Mouse (Mus musculus) kidney, embryonic 14.5 days (tissue): ENCODE measurements around the gene Nsmce3. TPM values are rescaled to one million over a fixed set of nuclear protein-coding genes. Genes with fewer than 3 reads are reported as not detected.

Source experiments
- ATAC-seq: fragments of 200-750 bp; cut with Nextera tagmentation; 2 replicates; pipeline ENCODE4 v1.8.0; 2017; ENCODE audit warnings: moderate number of reproducible peaks, mild to moderate bottlenecking, moderate TSS enrichment, moderate library complexity; ENCODE audit not compliant: low FRiP score, low TSS enrichment
- H3K27ac ChIP-seq: fragments of 300-500 bp; sonication (generic); 2 replicates; pipeline ENCODE4 v1.5.1; 2014; ENCODE audit warnings: low read depth, mild to moderate bottlenecking, low read length, moderate library complexity, mixed read lengths
- H3K27me3 ChIP-seq: fragments of 300-500 bp; sonication (generic); 2 replicates; pipeline ENCODE4 v1.6.1; 2014; ENCODE audit warnings: mild to moderate bottlenecking, low read length; ENCODE audit not compliant: control insufficient read depth, insufficient read depth
- H3K36me3 ChIP-seq: fragments of 300-500 bp; sonication (generic); 2 replicates; pipeline ENCODE4 v1.6.1; 2014; ENCODE audit warnings: low read length, mixed read lengths; ENCODE audit not compliant: control insufficient read depth, insufficient read depth
- H3K4me1 ChIP-seq: fragments of 300-500 bp; sonication (generic); 2 replicates; pipeline ENCODE4 v1.6.1; 2014; ENCODE audit warnings: low read length, mixed read lengths; ENCODE audit not compliant: control insufficient read depth, insufficient read depth
- H3K4me2 ChIP-seq: fragments of 300-500 bp; sonication (generic); replicated peaks from 2 replicates; pipeline ENCODE4 v1.6.1; 2014; ENCODE audit warnings: low read depth, mild to moderate bottlenecking, low read length
- H3K4me3 ChIP-seq: fragments of 300-500 bp; sonication (generic); 2 replicates; pipeline ENCODE4 v1.5.1; 2014; ENCODE audit warnings: mild to moderate bottlenecking, low read length
- H3K9ac ChIP-seq: fragments of 300-500 bp; sonication (generic); 2 replicates; pipeline ENCODE4 v1.6.1; 2014; ENCODE audit warnings: low read depth, mild to moderate bottlenecking, low read length, moderate library complexity
- H3K9me3 ChIP-seq: fragments of 300-500 bp; sonication (generic); 2 replicates; pipeline ENCODE4 v1.6.1; 2016; ENCODE audit warnings: low read length; ENCODE audit not compliant: control insufficient read depth
- WGBS: fragments of 180-500 bp; shearing (Covaris S2); extraction: QIAGEN DNeasy Blood & Tissue Kit; methylation state at CpG from one replicate; pipeline ENCODE4 v1.1.7; 2014; 5-methylcytosine and 5-hydroxymethylcytosine counted together
- polyA plus RNA-seq: library from polyadenylated mRNA; unstranded; fragments of >200 nt; fragmentation: Nextera tagmentation; extraction: Ambion mirVana; gene quantifications from 2 replicates; pipeline ENCODE4 v1.2.1, GENCODE M21; 2014

The Nsmce3 gene
- polyA plus RNA-seq, result 11.2 and 12.7 TPM in 2 replicates

GRCm38 (mm10) chr7:64872743-64873241 lies at the start of gene Nsmce3:
Gene Nsmce3 (minus strand): TSS chr7:64872997.
- Histone ChIP-seq H3K4me2 (peak within 1 kb of the TSS; percentile 85), H3K27ac (peak within 1 kb of the TSS; percentile 84), H3K9me3 (no peaks in the 10 kb centered on the region), H3K9ac (peak within 1 kb of the TSS; percentile 88), H3K27me3 (no peaks in the 10 kb centered on the region), H3K4me1 (peaks cover 10% of the 10 kb centered on the region), H3K4me3 (peak within 1 kb of the TSS; percentile 86), H3K36me3 (no peaks in the 10 kb centered on the region)
- ATAC-seq, result peak; percentile 97
- WGBS, result under 1% methylated on average over 54 of the region's 57 CpGs

- Histone ChIP-seq H3K36me3 (no peaks in the 10 kb centered on the region), H3K9me3 (no peaks in the 10 kb centered on the region), H3K9ac (no peak overlapping the region), H3K4me1 (no peaks in the 10 kb centered on the region), H3K27ac (no peak overlapping the region), H3K27me3 (no peaks in the 10 kb centered on the region), H3K4me2 (no peak overlapping the region), H3K4me3 (no peak overlapping the region)
- no peak for ATAC-seq
- 87% methylated on average over 13 of the region's 13 CpGs for WGBS
These were observed 48.4 kb upstream of the Nsmce3 start for GRCm38 (mm10) chr7:64921189-64921588.

- Histone ChIP-seq H3K27ac (no peak overlapping the region), H3K4me2 (no peak overlapping the region), H3K4me1 (no peaks in the 10 kb centered on the region), H3K27me3 (no peaks in the 10 kb centered on the region), H3K36me3 (no peaks in the 10 kb centered on the region), H3K9ac (no peak overlapping the region), H3K4me3 (no peak overlapping the region), H3K9me3 (no peaks in the 10 kb centered on the region)
- 89% methylated on average over 5 of the region's 5 CpGs for WGBS
- ATAC-seq, result no peak
These were observed 47.9 kb upstream of the Nsmce3 start for GRCm38 (mm10) chr7:64920735-64921134.

- no peaks in the 10 kb centered on the region for H3K9me3 ChIP-seq
- H3K27me3 ChIP-seq, result no peaks in the 10 kb centered on the region
- no peak overlapping the region for H3K4me2 ChIP-seq
- ATAC-seq, result no peak
- no peak overlapping the region for H3K27ac ChIP-seq
- no peaks in the 10 kb centered on the region for H3K4me1 ChIP-seq
- H3K36me3 ChIP-seq, result no peaks in the 10 kb centered on the region
- H3K4me3 ChIP-seq, result no peak overlapping the region
- no peak overlapping the region for H3K9ac ChIP-seq
- 26% methylated on average over 7 of the region's 7 CpGs for WGBS
These were observed 43.9 kb upstream of the Nsmce3 start for GRCm38 (mm10) chr7:64916654-64917053.

GRCm38 (mm10) chr7:64915121-64915520 lies 42.3 kb upstream of the Nsmce3 start:
- Histone ChIP-seq H3K4me1 (no peaks in the 10 kb centered on the region), H3K9me3 (no peaks in the 10 kb centered on the region), H3K9ac (no peak overlapping the region), H3K36me3 (no peaks in the 10 kb centered on the region), H3K4me2 (no peak overlapping the region), H3K27ac (no peak overlapping the region), H3K27me3 (no peaks in the 10 kb centered on the region), H3K4me3 (no peak overlapping the region)
- ATAC-seq, result no peak
- WGBS, result 80% methylated on average over 2 of the region's 2 CpGs

GRCm38 (mm10) chr7:64911945-64912344 lies 39.1 kb upstream of the Nsmce3 start:
- Histone ChIP-seq H3K4me1 (no peaks in the 10 kb centered on the region), H3K9me3 (0 out of 2 replicates have a peak, but pooled peaks cover 2% of the 10 kb centered on the region), H3K9ac (no peak overlapping the region), H3K27ac (no peak overlapping the region), H3K4me2 (no peak overlapping the region), H3K4me3 (no peak overlapping the region), H3K27me3 (no peaks in the 10 kb centered on the region), H3K36me3 (no peaks in the 10 kb centered on the region)
- whole genome bisulfite sequencing, result 80% methylated on average over 2 of the region's 2 CpGs
- no peak for ATAC-seq

- H3K27ac ChIP-seq, result no peak overlapping the region
- no peak overlapping the region for H3K9ac ChIP-seq
- H3K4me2 ChIP-seq, result no peak overlapping the region
- H3K9me3 ChIP-seq, result 0 out of 2 replicates have a peak, but pooled peaks cover 2% of the 10 kb centered on the region
- ATAC-seq, result no peak
- H3K4me3 ChIP-seq, result no peak overlapping the region
- 78% methylated on average over 2 of the region's 2 CpGs for WGBS
- no peaks in the 10 kb centered on the region for H3K27me3 ChIP-seq
- no peaks in the 10 kb centered on the region for H3K4me1 ChIP-seq
- H3K36me3 ChIP-seq, result no peaks in the 10 kb centered on the region
These were observed 37.4 kb upstream of the Nsmce3 start for GRCm38 (mm10) chr7:64910208-64910607.

GRCm38 (mm10) chr7:64906955-64907354 lies 34.2 kb upstream of the Nsmce3 start:
- H3K27ac ChIP-seq, result no peak overlapping the region
- no peaks in the 10 kb centered on the region for H3K4me1 ChIP-seq
- no peak overlapping the region for H3K9ac ChIP-seq
- H3K4me2 ChIP-seq, result no peak overlapping the region
- 0 out of 2 replicates have a peak, but pooled peaks cover 2% of the 10 kb centered on the region for H3K9me3 ChIP-seq
- H3K36me3 ChIP-seq, result no peaks in the 10 kb centered on the region
- H3K4me3 ChIP-seq, result no peak overlapping the region
- WGBS, result 76% methylated on average over 5 of the region's 5 CpGs
- no peak for ATAC-seq
- no peaks in the 10 kb centered on the region for H3K27me3 ChIP-seq

- Histone ChIP-seq H3K9ac (no peak overlapping the region), H3K27ac (no peak overlapping the region), H3K36me3 (no peaks in the 10 kb centered on the region), H3K9me3 (0 out of 2 replicates have a peak, but pooled peaks cover 2% of the 10 kb centered on the region), H3K4me1 (no peaks in the 10 kb centered on the region), H3K4me3 (no peak overlapping the region), H3K4me2 (no peak overlapping the region), H3K27me3 (no peaks in the 10 kb centered on the region)
- 87% methylated on average over 3 of the region's 3 CpGs for WGBS
- no peak for ATAC-seq
These were observed 32.7 kb upstream of the Nsmce3 start for GRCm38 (mm10) chr7:64905506-64905905.
